Mouse (Mus musculus) stomach, embryonic 15.5 days (tissue): ENCODE data around the gene Camta1. TPM values are rescaled to one million over a fixed set of nuclear protein-coding genes. Genes with fewer than 3 reads are reported as not detected.

ENCODE experiments used
- ATAC-seq: fragments of 200-750 bp; cut with Nextera tagmentation; 2 replicates; pipeline ENCODE4 v1.8.0; 2017; ENCODE audit warnings: low read depth, moderate number of reproducible peaks, moderate TSS enrichment; ENCODE audit not compliant: insufficient read depth, low FRiP score
- H3K27ac ChIP-seq: fragments of 300-500 bp; sonication (generic); 2 replicates; pipeline ENCODE4 v1.5.1; 2015; ENCODE audit warnings: mild to moderate bottlenecking, inconsistent platforms
- H3K27me3 ChIP-seq: fragments of 300-500 bp; sonication (generic); replicated peaks from 2 replicates; pipeline ENCODE4 v1.6.1; 2015; ENCODE audit warnings: inconsistent platforms
- H3K36me3 ChIP-seq: fragments of 300-500 bp; sonication (generic); 2 replicates; pipeline ENCODE4 v1.6.1; 2015; ENCODE audit warnings: inconsistent platforms
- H3K4me1 ChIP-seq: fragments of 300-500 bp; sonication (generic); 2 replicates; pipeline ENCODE4 v1.6.1; 2015; ENCODE audit warnings: inconsistent platforms
- H3K4me2 ChIP-seq: fragments of 300-500 bp; sonication (generic); 2 replicates; pipeline ENCODE4 v1.6.1; 2015; ENCODE audit warnings: mild to moderate bottlenecking, inconsistent platforms
- H3K4me3 ChIP-seq: fragments of 300-500 bp; sonication (generic); replicated peaks from 2 replicates; pipeline ENCODE4 v1.5.1; 2015; ENCODE audit warnings: inconsistent platforms
- H3K9ac ChIP-seq: fragments of 300-500 bp; sonication (generic); 2 replicates; pipeline ENCODE4 v1.6.1; 2015; ENCODE audit warnings: inconsistent platforms
- H3K9me3 ChIP-seq: fragments of 300-500 bp; sonication (generic); 2 replicates; pipeline ENCODE4 v1.6.1; 2016; ENCODE audit warnings: inconsistent platforms
- WGBS: fragments of 180-500 bp; shearing (Covaris S2); methylation state at CpG from one replicate; pipeline ENCODE4 v1.1.7; 2015; 5-methylcytosine and 5-hydroxymethylcytosine counted together
- polyA plus RNA-seq: library from polyadenylated mRNA; unstranded; fragments of >200 nt; fragmentation: Nextera tagmentation; extraction: Ambion mirVana; gene quantifications from 2 replicates; pipeline ENCODE4 v1.2.1, GENCODE M21; 2015

Camta1 gene
- polyA plus RNA-seq, 1 experiment from 2014 or later, result 63.7 TPM

GRCm38 (mm10) chr4:151336413-151336812 is 525.3 kb downstream of the Camta1 start:
- no peak for ATAC-seq
- H3K27me3 ChIP-seq, result no peaks in the 10 kb centered on the region
- no peak overlapping the region for H3K9ac ChIP-seq
- 78% methylated on average over 13 of the region's 13 CpGs for WGBS
- H3K36me3 ChIP-seq, result no peaks in the 10 kb centered on the region
- no peak overlapping the region for H3K27ac ChIP-seq
- no peak overlapping the region for H3K4me3 ChIP-seq
- no peaks in the 10 kb centered on the region for H3K4me1 ChIP-seq
- H3K4me2 ChIP-seq, result no peak overlapping the region
- no peaks in the 10 kb centered on the region for H3K9me3 ChIP-seq

GRCm38 (mm10) chr4:151334951-151335742 is 526.5 kb downstream of the Camta1 start:
- Histone ChIP-seq H3K36me3 (no peaks in the 10 kb centered on the region), H3K4me3 (no peak overlapping the region), H3K4me1 (no peaks in the 10 kb centered on the region), H3K4me2 (no peak overlapping the region), H3K27me3 (no peaks in the 10 kb centered on the region), H3K9me3 (no peaks in the 10 kb centered on the region), H3K9ac (no peak overlapping the region), H3K27ac (no peak overlapping the region)
- no peak for ATAC-seq
- 42% methylated on average over 23 of the region's 23 CpGs for WGBS

- Histone ChIP-seq H3K9me3 (no peaks in the 10 kb centered on the region), H3K27ac (no peak overlapping the region), H3K4me2 (no peak overlapping the region), H3K27me3 (no peaks in the 10 kb centered on the region), H3K36me3 (no peaks in the 10 kb centered on the region), H3K4me3 (no peak overlapping the region), H3K9ac (no peak overlapping the region), H3K4me1 (0 out of 2 replicates have a peak, but pooled peaks cover 4% of the 10 kb centered on the region)
- ATAC-seq, result no peak
- 74% methylated on average over 19 of the region's 19 CpGs for WGBS
Observed at GRCm38 (mm10) chr4:151332074-151332849, 529.4 kb downstream of the Camta1 start.

GRCm38 (mm10) chr4:151330983-151331382 is 530.7 kb downstream of the Camta1 start:
- WGBS, result 65% methylated on average over 8 of the region's 8 CpGs
- H3K4me2 ChIP-seq, result no peak overlapping the region
- no peak overlapping the region for H3K4me3 ChIP-seq
- no peaks in the 10 kb centered on the region for H3K9me3 ChIP-seq
- ATAC-seq, result no peak
- no peaks in the 10 kb centered on the region for H3K27me3 ChIP-seq
- H3K36me3 ChIP-seq, result no peaks in the 10 kb centered on the region
- no peak overlapping the region for H3K27ac ChIP-seq
- H3K9ac ChIP-seq, result no peak overlapping the region
- peaks cover 6% of the 10 kb centered on the region; the same call in 1 of the 2 replicates for H3K4me1 ChIP-seq

GRCm38 (mm10) chr4:151328071-151328470 is 533.6 kb downstream of the Camta1 start:
- Histone ChIP-seq H3K9me3 (no peaks in the 10 kb centered on the region), H3K9ac (no peak overlapping the region), H3K4me2 (no peak overlapping the region), H3K4me3 (no peak overlapping the region), H3K27ac (no peak overlapping the region), H3K27me3 (no peaks in the 10 kb centered on the region), H3K4me1 (peaks cover 6% of the 10 kb centered on the region; the same call in 1 of the 2 replicates), H3K36me3 (no peaks in the 10 kb centered on the region)
- WGBS, result 85% methylated on average over 6 of the region's 6 CpGs
- no peak for ATAC-seq

- WGBS, result 79% methylated on average over 8 of the region's 8 CpGs
- Histone ChIP-seq H3K9me3 (no peaks in the 10 kb centered on the region), H3K27ac (peak overlapping the region; percentile 13; the same call in 1 of the 2 replicates), H3K36me3 (no peaks in the 10 kb centered on the region), H3K4me3 (no peak overlapping the region), H3K4me2 (no peak overlapping the region), H3K4me1 (peaks cover 6% of the 10 kb centered on the region; the same call in 1 of the 2 replicates), H3K27me3 (no peaks in the 10 kb centered on the region), H3K9ac (no peak overlapping the region)
- no peak for ATAC-seq
Observed at GRCm38 (mm10) chr4:151326971-151327686, 534.5 kb downstream of the Camta1 start.

- H3K9me3 ChIP-seq, result no peaks in the 10 kb centered on the region
- H3K27ac ChIP-seq, result no peak overlapping the region
- H3K4me2 ChIP-seq, result no peak overlapping the region
- no peak overlapping the region for H3K4me3 ChIP-seq
- 82% methylated on average over 10 of the region's 10 CpGs for WGBS
- H3K9ac ChIP-seq, result no peak overlapping the region
- no peaks in the 10 kb centered on the region for H3K4me1 ChIP-seq
- no peaks in the 10 kb centered on the region for H3K27me3 ChIP-seq
- no peak for ATAC-seq
- H3K36me3 ChIP-seq, result no peaks in the 10 kb centered on the region
Observed at GRCm38 (mm10) chr4:151316428-151316827, 545.2 kb downstream of the Camta1 start.

- H3K36me3 ChIP-seq, result no peaks in the 10 kb centered on the region
- H3K4me2 ChIP-seq, result no peak overlapping the region
- no peak overlapping the region for H3K27ac ChIP-seq
- no peaks in the 10 kb centered on the region for H3K9me3 ChIP-seq
- H3K4me1 ChIP-seq, result peaks cover 4% of the 10 kb centered on the region
- no peak overlapping the region for H3K4me3 ChIP-seq
- no peaks in the 10 kb centered on the region for H3K27me3 ChIP-seq
- WGBS, result 65% methylated on average over 10 of the region's 10 CpGs
- H3K9ac ChIP-seq, result no peak overlapping the region
- ATAC-seq, result no peak
Observed at GRCm38 (mm10) chr4:151315726-151316125, 546.0 kb downstream of the Camta1 start.

- Histone ChIP-seq H3K27me3 (no peaks in the 10 kb centered on the region), H3K36me3 (no peaks in the 10 kb centered on the region), H3K4me3 (no peak overlapping the region), H3K4me2 (no peak overlapping the region), H3K4me1 (peaks cover 12% of the 10 kb centered on the region), H3K9ac (no peak overlapping the region), H3K27ac (peak overlapping the region; percentile 65), H3K9me3 (no peaks in the 10 kb centered on the region)
- 77% methylated on average over 8 of the region's 8 CpGs for WGBS
- no peak for ATAC-seq
Observed at GRCm38 (mm10) chr4:151310773-151311172, 550.9 kb downstream of the Camta1 start.

GRCm38 (mm10) chr4:151310056-151310685 is 551.5 kb downstream of the Camta1 start:
- Histone ChIP-seq H3K36me3 (no peaks in the 10 kb centered on the region), H3K4me2 (no peak overlapping the region), H3K4me3 (no peak overlapping the region), H3K27ac (peak overlapping the region; percentile 65), H3K9me3 (no peaks in the 10 kb centered on the region), H3K9ac (no peak overlapping the region), H3K27me3 (no peaks in the 10 kb centered on the region), H3K4me1 (peaks cover 12% of the 10 kb centered on the region)
- WGBS, result 21% methylated on average over 12 of the region's 12 CpGs
- ATAC-seq, result peak; percentile 71; the same call in 1 of the 2 replicates

GRCm38 (mm10) chr4:151306890-151307289 is 554.8 kb downstream of the Camta1 start:
- peaks cover 26% of the 10 kb centered on the region for H3K4me1 ChIP-seq
- 68% methylated on average over 11 of the region's 11 CpGs for WGBS

More at GRCm38 (mm10) chr4:151306890-151307289, 554.8 kb downstream of the Camta1 start:
- no peak overlapping the region for H3K4me2 ChIP-seq
- no peaks in the 10 kb centered on the region for H3K9me3 ChIP-seq
- H3K4me3 ChIP-seq, result no peak overlapping the region
- no peak overlapping the region for H3K27ac ChIP-seq
- ATAC-seq, result no peak
- no peak overlapping the region for H3K9ac ChIP-seq
- H3K27me3 ChIP-seq, result no peaks in the 10 kb centered on the region
- H3K36me3 ChIP-seq, result no peaks in the 10 kb centered on the region
